Mouse (Mus musculus) small intestine, adult 2 months (tissue): ENCODE results near the gene Lcmt1. TPM values are rescaled to one million over a fixed set of nuclear protein-coding genes. Genes with fewer than 3 reads are reported as not detected.
A peak's percentile ranks its signal among the peaks of the same experiment; 100 is the strongest.

Experiments used
- H3K27ac ChIP-seq: fragments of 200-500 bp; 2 replicates; pipeline ENCODE4 v1.5.1; 2012; ENCODE audit warnings: low read depth, low read length, control low read depth, inconsistent platforms; ENCODE audit not compliant: insufficient read depth
- H3K27me3 ChIP-seq: fragments of 200-500 bp; 2 replicates; pipeline ENCODE4 v1.6.1; 2012; ENCODE audit warnings: mild to moderate bottlenecking, moderate library complexity, low read length, inconsistent platforms; ENCODE audit not compliant: control insufficient read depth, insufficient read depth
- H3K36me3 ChIP-seq: fragments of 200-500 bp; 2 replicates; pipeline ENCODE4 v1.6.1; 2012; ENCODE audit warnings: mild to moderate bottlenecking, low read length, control low read depth, inconsistent platforms; ENCODE audit not compliant: control insufficient read depth, insufficient read depth
- H3K4me1 ChIP-seq: fragments of 200-500 bp; 2 replicates; pipeline ENCODE4 v1.6.1; 2012; ENCODE audit warnings: low read length, inconsistent platforms, mixed read lengths; ENCODE audit not compliant: control insufficient read depth, insufficient read depth, insufficient read length
- H3K4me3 ChIP-seq: fragments of 200-500 bp; 2 replicates; pipeline ENCODE4 v1.5.1; 2012; ENCODE audit warnings: low read depth, mild to moderate bottlenecking, control low read depth, inconsistent platforms, low read length, moderate library complexity
- CTCF ChIP-seq: fragments of 200-500 bp; IDR thresholded peaks from 2 replicates; pipeline ENCODE4 v1.5.1; 2012; ENCODE audit warnings: low read depth, mild to moderate bottlenecking, control low read depth, inconsistent platforms, low read length, moderate library complexity, mixed read lengths; ENCODE audit not compliant: insufficient replicate concordance, insufficient read length; ENCODE audit errors: extremely low read depth
- POLR2A ChIP-seq: fragments of 200-500 bp; IDR thresholded peaks from 2 replicates; pipeline ENCODE4 v1.6.1; 2012; ENCODE audit warnings: low read depth, mild to moderate bottlenecking, control low read depth, inconsistent platforms, low read length, moderate library complexity
- WGBS: fragments of 180-500 bp; shearing (Covaris S2); methylation state at CpG from one replicate; pipeline ENCODE4 v1.1.7; 2018; 5-methylcytosine and 5-hydroxymethylcytosine counted together
- polyA plus RNA-seq: library from polyadenylated mRNA; depleted of rRNA; stranded (reverse); fragments of >200 nt; gene quantifications from 2 replicates; pipeline ENCODE4 v1.2.3, GENCODE M21; 2012

Gene Lcmt1
- polyA plus RNA-seq, 1 experiment: 21.5 TPM

DNA sequence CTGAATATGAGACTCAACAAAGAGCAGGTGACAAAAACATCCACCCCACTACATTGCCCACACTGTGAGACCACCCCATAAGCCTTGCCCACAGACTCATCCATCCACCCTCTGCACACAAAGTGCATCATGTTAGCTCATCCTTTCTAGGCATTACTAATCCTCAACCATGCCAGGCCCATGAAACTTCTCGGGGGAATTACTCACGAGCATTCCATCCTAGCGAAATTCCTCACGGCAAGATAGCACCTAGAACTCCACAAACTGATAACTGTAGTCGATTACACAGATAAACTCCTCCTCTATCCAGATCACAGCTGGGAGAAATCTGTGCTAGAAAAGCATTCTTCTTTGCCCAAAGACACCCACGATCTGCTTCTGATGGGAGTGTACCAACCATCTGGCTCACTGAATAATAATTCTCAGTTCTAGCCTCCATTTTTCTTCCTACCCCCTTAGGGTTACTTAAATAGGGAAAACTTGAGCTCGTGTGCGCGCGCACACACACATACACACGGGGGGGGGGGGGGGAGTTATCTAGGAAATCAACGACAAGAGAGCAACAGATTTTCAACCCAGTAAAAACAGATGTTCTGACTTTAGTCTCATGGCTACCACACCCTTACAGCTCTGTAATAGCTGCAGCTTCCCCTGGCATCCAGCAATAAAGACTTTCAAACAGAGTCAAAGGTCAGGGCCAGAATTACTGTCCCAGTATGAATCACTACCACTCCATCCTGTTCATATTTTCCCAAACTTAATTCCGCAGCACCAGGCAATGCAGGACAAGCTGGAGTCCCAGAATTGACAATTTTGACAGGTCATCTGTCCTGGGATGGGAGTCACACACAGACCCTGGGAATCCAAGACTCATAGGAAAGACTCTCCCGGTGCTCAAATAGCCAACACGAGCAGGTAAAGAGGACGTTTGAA, 2.1 kb upstream of the Lcmt1 start:
- Histone ChIP-seq H3K27me3 (no peaks in the 10 kb centered on the region), H3K27ac (peak overlapping the region; percentile 84), H3K4me1 (peaks cover 43% of the 10 kb centered on the region), H3K36me3 (no peaks in the 10 kb centered on the region), H3K4me3 (peak overlapping the region; percentile 45)
- TF ChIP-seq POLR2A (no peak), CTCF (no peak)
- 20% methylated on average over 16 of the region's 16 CpGs for WGBS

DNA sequence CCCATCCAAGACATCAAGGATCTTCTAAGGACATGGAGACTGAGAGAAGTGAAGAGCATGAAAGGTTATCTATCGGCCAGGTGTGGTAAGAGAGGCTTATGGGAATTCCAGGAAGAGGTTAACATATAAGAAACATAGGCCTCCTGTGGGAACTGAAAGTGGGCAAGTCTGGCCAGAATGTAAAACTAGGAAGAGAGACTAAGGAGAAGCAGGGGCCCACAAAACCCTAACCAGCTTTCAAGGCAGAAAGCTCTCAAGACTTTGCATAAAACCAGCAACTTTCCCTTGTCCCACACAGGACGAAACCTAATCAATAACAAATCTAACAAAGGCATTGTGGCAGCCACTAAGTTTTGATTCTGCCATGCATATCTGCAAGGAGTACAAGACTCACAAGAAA, 1.4 kb upstream of the Lcmt1 start:
- H3K4me3 ChIP-seq: peak overlapping the region; percentile 45
- no peaks in the 10 kb centered on the region for H3K36me3 ChIP-seq
- no peaks in the 10 kb centered on the region for H3K27me3 ChIP-seq
- peaks cover 40% of the 10 kb centered on the region for H3K4me1 ChIP-seq
- H3K27ac ChIP-seq: peak overlapping the region; percentile 84
- TF ChIP-seq CTCF (no peak), POLR2A (no peak)
- 18% methylated on average over 2 of the region's 2 CpGs for WGBS

DNA sequence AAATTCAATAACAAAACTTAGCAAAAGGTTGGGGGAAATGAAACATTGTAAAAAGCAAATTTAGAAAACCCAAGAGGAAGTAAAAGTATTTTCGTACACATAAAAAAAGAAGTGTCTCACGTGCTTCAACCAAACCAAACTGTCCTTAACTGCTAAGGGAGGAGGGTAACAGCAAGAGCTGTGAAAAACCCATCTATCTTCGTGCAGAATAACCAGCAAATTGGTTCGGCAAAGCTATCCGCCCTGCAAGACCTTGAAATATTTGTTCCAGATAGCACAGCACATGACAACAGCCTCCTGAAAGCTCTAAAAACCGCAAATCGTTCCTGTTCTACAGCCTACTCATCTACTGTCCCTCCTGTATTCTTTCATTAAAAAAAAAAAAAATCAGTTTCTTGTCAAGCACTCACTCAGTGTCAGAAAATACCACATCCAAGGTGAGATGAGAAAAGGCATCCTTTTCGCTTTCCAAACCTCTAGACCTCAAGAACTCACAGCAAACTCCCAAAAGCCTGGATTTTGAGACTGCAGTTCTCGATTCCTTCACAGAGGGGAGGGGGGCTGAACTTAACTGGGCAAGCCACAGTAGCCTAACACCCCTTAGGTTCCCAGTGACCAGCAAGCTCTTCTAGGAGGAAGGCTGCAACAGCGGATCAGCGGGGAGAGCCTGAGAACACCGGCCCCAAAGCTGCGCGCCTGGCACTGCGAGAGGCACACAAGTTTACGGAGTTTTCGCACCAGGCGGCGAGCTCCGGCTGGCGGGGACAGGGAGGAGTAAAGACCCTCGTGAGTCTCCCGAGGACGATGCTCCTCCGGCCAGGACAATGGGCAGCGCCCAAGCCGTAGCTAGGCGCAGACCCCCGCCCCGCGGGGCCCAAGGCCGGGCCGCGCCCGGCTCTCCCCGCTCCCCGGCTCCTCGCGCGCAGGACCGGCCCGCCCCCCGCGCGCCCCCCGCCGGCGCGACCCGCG, 522 bp upstream of the Lcmt1 start:
- Histone ChIP-seq H3K27me3 (no peaks in the 10 kb centered on the region), H3K4me1 (peaks cover 39% of the 10 kb centered on the region), H3K27ac (peak overlapping the region; percentile 57), H3K36me3 (no peaks in the 10 kb centered on the region), H3K4me3 (peak overlapping the region; percentile 76)
- TF ChIP-seq CTCF: no peak
- TF ChIP-seq POLR2A: no peak
- WGBS: under 1% methylated on average over 48 of the region's 51 CpGs

DNA sequence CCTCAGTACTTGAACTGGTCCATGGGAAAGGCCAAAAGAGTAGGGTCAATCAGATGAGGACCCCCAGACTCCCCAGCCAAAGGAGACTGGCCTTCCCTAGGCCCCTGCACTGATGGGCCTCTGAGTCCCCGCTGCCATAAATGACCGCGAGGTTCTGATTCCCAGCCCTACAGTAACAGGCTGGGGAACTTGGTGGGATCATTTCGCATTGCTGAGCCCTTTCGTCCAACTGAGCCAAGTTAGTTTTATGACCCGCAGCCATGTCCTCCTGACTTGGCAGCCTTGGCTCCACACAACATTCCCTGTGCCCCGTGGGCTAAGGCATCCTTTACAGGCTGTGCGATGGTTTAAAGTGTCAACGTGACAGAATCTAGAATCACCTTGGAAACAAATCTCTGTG, 1.1 kb downstream of the Lcmt1 start:
- no peaks in the 10 kb centered on the region for H3K27me3 ChIP-seq
- WGBS: 60% methylated on average over 9 of the region's 9 CpGs

DNA sequence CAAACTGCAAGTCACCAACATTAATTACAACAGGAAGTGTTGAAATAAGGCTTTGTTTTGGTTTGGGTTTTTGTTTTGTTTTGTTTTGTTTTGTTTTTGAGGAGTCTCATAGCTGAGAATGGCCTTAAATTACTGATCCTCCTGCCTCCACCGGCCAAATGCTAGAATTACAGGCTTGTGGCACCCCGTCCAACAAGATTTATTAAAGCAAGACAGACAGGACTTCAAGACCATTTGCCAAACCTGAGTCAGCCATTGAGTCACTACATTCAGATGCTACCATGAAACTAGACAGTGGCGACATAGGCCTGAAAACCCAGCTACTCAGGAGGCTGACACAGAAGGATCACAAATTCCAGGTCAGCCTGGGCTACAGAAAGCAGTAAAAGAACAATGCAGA, 1.9 kb downstream of the Lcmt1 start:
- H3K4me3 ChIP-seq: no peak overlapping the region
- peaks cover 20% of the 10 kb centered on the region for H3K4me1 ChIP-seq
- no peaks in the 10 kb centered on the region for H3K27me3 ChIP-seq
- no peak for TF ChIP-seq POLR2A
- no peak for TF ChIP-seq CTCF
- H3K36me3 ChIP-seq: no peaks in the 10 kb centered on the region
- 55% methylated on average over 3 of the region's 3 CpGs for WGBS
- no peak overlapping the region for H3K27ac ChIP-seq

More for the DNA sequence above, 1.1 kb downstream of the Lcmt1 start:
- Histone ChIP-seq H3K36me3 (no peaks in the 10 kb centered on the region), H3K27ac (peak overlapping the region; percentile 88; the same call in 1 of the 2 replicates), H3K4me1 (peaks cover 27% of the 10 kb centered on the region), H3K4me3 (peak overlapping the region; percentile 76)
- no peak for TF ChIP-seq CTCF
- TF ChIP-seq POLR2A: no peak

DNA sequence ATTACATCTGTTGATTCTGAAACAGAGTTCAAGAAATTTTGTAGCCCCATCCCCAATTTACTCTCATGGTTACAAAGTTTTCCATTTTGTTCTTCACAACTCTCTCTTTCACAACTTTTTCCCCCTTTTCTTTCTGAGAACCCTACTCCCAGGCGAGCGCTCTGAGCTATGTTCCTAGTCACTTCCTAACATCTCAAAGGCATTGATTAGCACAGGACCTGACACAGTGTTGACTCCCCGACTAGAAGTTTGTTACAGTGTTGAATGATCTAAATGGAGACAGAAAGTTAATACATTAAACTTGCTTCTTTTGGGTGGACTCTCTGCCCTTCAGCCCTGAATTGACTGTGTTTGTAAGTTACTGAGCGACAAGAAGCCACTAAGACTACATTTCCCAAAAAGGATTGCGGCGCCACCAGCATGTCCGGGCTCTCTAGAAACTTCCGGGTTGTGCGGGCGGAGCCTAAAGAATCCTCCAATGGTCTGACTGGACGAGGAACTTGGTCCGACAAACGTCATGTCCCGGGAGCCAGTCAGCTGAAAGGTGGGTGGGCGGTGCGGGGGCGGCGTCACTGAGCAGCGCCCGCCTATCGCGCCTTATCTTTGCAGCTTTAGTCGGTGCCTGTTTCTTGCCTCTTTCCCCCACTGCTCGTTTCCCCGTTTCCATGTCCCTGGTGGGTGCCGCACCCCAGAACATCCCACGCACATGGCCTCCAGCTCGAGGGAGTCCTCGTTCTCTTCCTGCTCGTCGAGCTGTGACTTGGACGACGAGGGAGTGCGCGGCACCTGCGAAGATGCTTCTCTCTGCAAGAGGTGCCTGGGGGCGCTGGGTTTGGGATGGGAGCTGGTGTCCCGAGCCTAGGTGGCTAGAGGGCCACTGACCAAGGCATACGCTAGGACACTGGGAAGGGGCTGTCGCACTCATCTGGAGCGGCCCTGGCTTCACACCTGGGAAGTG, 8.1 kb downstream of the Lcmt1 start:
- WGBS: 5% methylated on average over 41 of the region's 41 CpGs
- Histone ChIP-seq H3K4me1 (peaks cover 14% of the 10 kb centered on the region; the same call in 1 of the 2 replicates), H3K4me3 (peak overlapping the region; percentile 85), H3K27ac (no peak overlapping the region), H3K36me3 (no peaks in the 10 kb centered on the region), H3K27me3 (no peaks in the 10 kb centered on the region)
- TF ChIP-seq CTCF (no peak; the same call in 1 of the 2 replicates), POLR2A (peak; percentile 50; the same call in 1 of the 2 replicates)
